In the genomic region with DNA sequence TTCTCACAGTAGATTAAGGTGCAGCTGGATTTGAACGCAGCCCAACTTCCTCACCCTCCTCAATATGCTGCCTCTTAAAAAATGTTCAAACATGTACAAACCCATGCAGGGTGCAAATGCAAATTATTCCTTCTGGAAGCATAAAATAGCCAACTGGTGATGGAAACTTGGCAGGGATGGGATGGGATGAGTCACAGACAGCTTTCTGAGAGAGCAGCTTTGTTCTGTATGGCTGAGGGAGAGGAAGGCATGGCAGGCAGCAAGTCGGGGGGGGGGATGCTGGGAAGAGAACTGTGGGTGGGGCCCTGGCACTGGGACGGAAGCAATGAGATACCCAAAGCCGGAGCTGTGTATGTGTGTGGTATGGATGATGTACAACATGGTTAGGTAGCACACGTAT, we compare ENCODE assay signal across 9 mouse cellular contexts.
DNase-seq lines count a peak whose midpoint lies in the region; ATAC-seq and TF ChIP-seq lines count a peak whose summit lies in the region.
"Had no signal": no experiment of that assay in that cellular context is flagged by ENCODE, and none has a peak within 500 bp of the region (broad histone marks: within the 10 kb centered on the region; RNA-seq: fewer than 3 reads in every experiment).

No protein-coding gene starts in this region.

- H3K36me3 ChIP-seq in heart, adult 2 months (ENCODE audit: control insufficient read depth, insufficient read depth, low read length), result no peaks in the 10 kb centered on the region
- no peaks in the 10 kb centered on the region for H3K36me3 ChIP-seq in heart, embryonic 11.5 days (ENCODE audit: control insufficient read depth, insufficient read depth, low read length)
- H3K36me3 ChIP-seq in heart, embryonic 14.5 days (ENCODE audit: control insufficient read depth, insufficient read depth, low read length), result no peaks in the 10 kb centered on the region

- no peak for ATAC-seq in heart, embryonic 11.5 days (replicated peaks; ENCODE audit: insufficient number of reproducible peaks, low FRiP score, low TSS enrichment)
- ATAC-seq in heart, embryonic 14.5 days (ENCODE audit: insufficient number of reproducible peaks, insufficient read depth, low FRiP score, low read depth), result 0 out of 2 replicates have a peak, but pooled peaks have one; percentile 31
- no peak for ATAC-seq in monocyte, adult 5-6 weeks (replicated peaks; ENCODE audit: insufficient number of reproducible peaks, low FRiP score, low TSS enrichment, poor library complexity, severe bottlenecking)

- no peak overlapping the region for H3K4me3 ChIP-seq in heart, adult 2 months
- H3K4me3 ChIP-seq in heart, embryonic 11.5 days (ENCODE audit: low read depth, low read length), result no peak overlapping the region
- H3K4me3 ChIP-seq in heart, embryonic 14.5 days (ENCODE audit: control insufficient read depth in 1 of 2, insufficient read depth in 1 of 2, low read depth in 1 of 2, low read length in 2 of 2), result no peak overlapping the region

- H3K27me3 ChIP-seq in heart, adult 2 months (ENCODE audit: control insufficient read depth, insufficient read depth, low read length), result no peaks in the 10 kb centered on the region
- H3K27me3 ChIP-seq in heart, embryonic 11.5 days (ENCODE audit: control insufficient read depth, insufficient read depth, low read length), result no peaks in the 10 kb centered on the region
- H3K27me3 ChIP-seq in heart, embryonic 14.5 days (ENCODE audit: control insufficient read depth, insufficient read depth, low read length), result no peaks in the 10 kb centered on the region

- no peak for TF ChIP-seq EP300 in heart, adult 2 months (IDR thresholded peaks at IDR 0.05; ENCODE audit: insufficient read depth, low read depth, low read length)

- H3K4me2 ChIP-seq in heart, embryonic 11.5 days, result no peak overlapping the region
- H3K4me2 ChIP-seq in heart, embryonic 14.5 days (ENCODE audit: low read length), result no peak overlapping the region

- intact Hi-C loops in heart, adult 2 months (cut with DNase I), result no loop called here
- intact Hi-C loops in left cerebral cortex, postnatal 25 days (cut with DNase I), result loop anchor here (5.0 kb wide), 1 partner anchor 1052 kb away; no protein-coding TSS in a partner anchor

- H3K9me3 ChIP-seq in heart, embryonic 11.5 days (replicated peaks; ENCODE audit: control insufficient read depth, low read length), result no peaks in the 10 kb centered on the region
- H3K9me3 ChIP-seq in heart, embryonic 14.5 days (ENCODE audit: control insufficient read depth, low read length), result no peaks in the 10 kb centered on the region

- 55% methylated on average over 5 of the region's 5 CpGs for WGBS in heart, adult 2 months
- WGBS in heart, embryonic 11.5 days (ENCODE audit: insufficient replicate concordance), result 77% methylated on average over 5 of the region's 5 CpGs
- 73% methylated on average over 5 of the region's 5 CpGs for WGBS in heart, embryonic 14.5 days

- TF ChIP-seq POLR2A in heart, adult 2 months (IDR thresholded peaks at IDR 0.05; ENCODE audit: insufficient read depth, low read depth, low read length), result no peak

- no peaks in the 10 kb centered on the region for H3K79me2 ChIP-seq in heart, adult 2 months (replicated peaks; ENCODE audit: control insufficient read depth, insufficient read depth, low read length)

- no peak overlapping the region for H3K9ac ChIP-seq in heart, adult 2 months (ENCODE audit: low read depth, low read length)
- H3K9ac ChIP-seq in heart, embryonic 11.5 days (ENCODE audit: low read depth, low read length), result no peak overlapping the region
- no peak overlapping the region for H3K9ac ChIP-seq in heart, embryonic 14.5 days (ENCODE audit: low read length)

- peak; percentile 17 to 40 for DNase-seq in heart, adult 2 months
- DNase-seq in cerebellum, adult 18-20 months, result peak; percentile 33 to 40
- peak; percentile 60 to 98 for DNase-seq in left cerebral cortex, postnatal 25 days (ENCODE audit: low spot score in 2 of 2)
- no peak for DNase-seq in spleen, postnatal 10 days (ENCODE audit: low spot score in 2 of 2)
- no peak for DNase-seq in embryo, embryonic 11 days

- H3K4me1 ChIP-seq in heart, adult 2 months (ENCODE audit: control insufficient read depth, insufficient read depth, low read length), result peaks cover 2% of the 10 kb centered on the region
- 0 out of 2 replicates have a peak, but pooled peaks cover 4% of the 10 kb centered on the region for H3K4me1 ChIP-seq in heart, embryonic 11.5 days (ENCODE audit: control insufficient read depth, insufficient read depth, low read length)
- H3K4me1 ChIP-seq in heart, embryonic 14.5 days (ENCODE audit: control insufficient read depth in 2 of 2, insufficient read depth in 2 of 2, low read length in 2 of 2), result peaks cover 0 to 2% of the 10 kb centered on the region in 2 experiments; a peak in 1 of 4 replicates

- H3K27ac ChIP-seq in heart, adult 2 months, result 0 out of 2 replicates have a peak overlapping the region, but pooled peaks have one; percentile 32
- H3K27ac ChIP-seq in heart, embryonic 11.5 days (ENCODE audit: low read depth, low read length), result no peak overlapping the region
- H3K27ac ChIP-seq in heart, embryonic 14.5 days (replicated peaks in 1 of 2; ENCODE audit: control insufficient read depth in 1 of 2, insufficient read depth in 1 of 2, low read depth in 2 of 2, low read length in 2 of 2), result no peak overlapping the region
- H3K27ac ChIP-seq: macrophage had no signal

- TF ChIP-seq CTCF in heart, adult 2 months (IDR thresholded peaks at IDR 0.05), result no peak

Comparison
In these comparisons a context has a peak if more than half of its experiments do, and no peak if none do; other contexts are left out.
1. DNase-seq: peak in heart, adult 2 months (2 of 2), cerebellum, adult 18-20 months (2 of 2) and left cerebral cortex, postnatal 25 days (2 of 2); none in spleen, postnatal 10 days (0 of 2) and embryo, embryonic 11 days (single experiment).